Mouse (Mus musculus): ENCODE data around the gene F10.
A peak's percentile ranks its signal among the peaks of the same experiment; 100 is the strongest.

DNA sequence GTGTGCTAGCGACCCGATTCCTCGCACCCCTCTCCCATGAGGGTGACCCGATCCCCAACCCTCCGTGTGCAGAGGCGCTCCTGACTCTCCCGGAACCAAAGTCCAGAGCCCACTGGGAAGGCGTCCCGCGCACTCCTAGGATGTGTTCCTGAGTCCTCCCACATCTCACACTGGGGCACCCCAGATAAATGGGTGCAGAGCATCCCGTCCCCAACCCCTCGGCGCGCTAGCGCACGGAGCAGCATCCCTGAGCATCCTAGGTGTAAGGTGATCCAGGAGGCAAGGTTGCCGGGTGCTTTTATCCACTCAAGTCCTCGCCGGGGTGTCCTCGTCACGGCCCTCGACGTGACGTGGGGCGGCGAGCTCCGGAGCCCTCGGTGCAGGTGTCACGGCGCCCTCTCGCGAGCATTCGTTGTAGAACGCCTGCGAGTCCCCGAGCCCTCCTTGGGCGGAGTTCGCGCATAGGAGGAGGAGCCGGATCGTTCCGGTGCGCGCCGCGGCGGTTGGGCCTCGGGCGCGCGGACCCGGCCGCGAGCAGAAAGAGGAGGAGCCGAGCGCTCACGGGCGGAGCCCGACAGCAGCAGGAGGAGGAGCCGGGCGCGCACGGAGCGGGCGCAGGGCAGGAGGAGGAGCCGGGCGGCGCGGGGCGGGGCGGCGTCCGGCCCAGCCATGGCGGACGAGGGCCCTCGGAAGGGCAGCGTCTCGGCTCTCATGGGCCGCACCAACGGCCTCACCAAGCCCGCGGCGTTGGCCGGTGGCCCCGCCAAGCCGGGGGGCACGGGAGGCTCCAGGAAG lies 68.2 kb downstream of the F10 start, which contains the start of the genes Pcid2 and Cul4a:
- TF ChIP-seq POLR2A (IDR thresholded peaks at IDR 0.05; ENCODE audit: insufficient read depth, low read length) (peak; percentile 50), CTCF (IDR thresholded peaks at IDR 0.05; ENCODE audit: low read depth, low read length) (peak; percentile 66), EP300 (IDR thresholded peaks at IDR 0.05; ENCODE audit: insufficient read depth, low read depth, low read length) (no peak)

Measured in ES-Bruce4 (cell line).